In genomic region chr11:81496446-81496845, GRCm38 (mm10) we compare ENCODE assay signal across 27 mouse cellular contexts.
"Had no signal": no experiment of that assay in that cellular context is flagged by ENCODE, and none has a peak within 500 bp of the region (broad histone marks: within the 10 kb centered on the region; RNA-seq: fewer than 3 reads in every experiment).

No protein-coding gene starts in this region.

- H3K9me3 ChIP-seq: heart, embryonic 12.5 days; hindbrain, embryonic 10.5 days; hindbrain, embryonic 12.5 days; intestine, embryonic 15.5 days; kidney, embryonic 15.5 days; limb, embryonic 10.5 days; limb, embryonic 12.5 days; liver, embryonic 13.5 days had no signal

- H3K27me3 ChIP-seq: intestine, embryonic 15.5 days; liver, embryonic 13.5 days had no signal

- H3K36me3 ChIP-seq: heart, embryonic 12.5 days; hindbrain, embryonic 10.5 days; hindbrain, embryonic 12.5 days; intestine, embryonic 15.5 days; kidney, embryonic 15.5 days; limb, embryonic 10.5 days; limb, embryonic 12.5 days; liver, embryonic 13.5 days had no signal

- H3K4me3 ChIP-seq: gastrocnemius, adult 2 months; heart, adult 2 months; heart, embryonic 12.5 days; hindbrain, embryonic 10.5 days; hindbrain, embryonic 12.5 days; intestine, embryonic 15.5 days; kidney, embryonic 15.5 days; layer of hippocampus, adult 2 months; left cerebral cortex, adult 2 months; limb, embryonic 10.5 days; limb, embryonic 12.5 days; liver, embryonic 13.5 days had no signal

- H3K9ac ChIP-seq: heart, embryonic 12.5 days; hindbrain, embryonic 12.5 days; hindbrain, embryonic 14.5 days; intestine, embryonic 15.5 days; kidney, embryonic 15.5 days; limb, embryonic 12.5 days; liver, embryonic 13.5 days had no signal

- DNase-seq: gastrocnemius, adult 2 months; gastrocnemius, postnatal 10 days; gastrocnemius, postnatal 25 days; heart, adult 2 months; heart, postnatal 10 days; heart, postnatal 4 days; kidney, adult 18-20 months; kidney, adult 8-10 months; kidney, postnatal 10 days; kidney, postnatal 25 days; kidney, postnatal 4 days; liver; liver, embryonic 13.5 days had no signal

- H3K4me1 ChIP-seq: heart, embryonic 12.5 days; intestine, embryonic 15.5 days; liver, embryonic 13.5 days had no signal

- ATAC-seq: hindbrain, embryonic 16.5 days; inflammation-experienced regulatory T-cells, adult 6 months; intestine, embryonic 15.5 days; intestine, postnatal 0 days had no signal

- H3K27ac ChIP-seq: gastrocnemius, adult 2 months; heart, adult 2 months; hindbrain, embryonic 12.5 days; hindbrain, embryonic 14.5 days; intestine, embryonic 15.5 days; kidney, embryonic 15.5 days; layer of hippocampus, adult 2 months; left cerebral cortex, adult 2 months; limb, embryonic 10.5 days; limb, embryonic 12.5 days; liver, embryonic 13.5 days had no signal

- H3K4me2 ChIP-seq: heart, embryonic 12.5 days; hindbrain, embryonic 12.5 days; hindbrain, embryonic 14.5 days; intestine, embryonic 15.5 days; kidney, embryonic 15.5 days; limb, embryonic 12.5 days; liver, embryonic 11.5 days; liver, embryonic 13.5 days had no signal
